Mouse (Mus musculus): ENCODE results near the gene Olfr482. TPM values are rescaled to one million over a fixed set of nuclear protein-coding genes. Genes with fewer than 3 reads are reported as not detected.

The Olfr482 gene
- polyA plus RNA-seq, 1 experiment from 2014 or later, result not detected

Other genes with a start within 250 kb of the Olfr482 start
- gene Olfr472, start 199.7 kb downstream of the Olfr482 start, polyA plus RNA-seq (2014; fragmentation: Nextera tagmentation; extraction: Ambion mirVana), result not detected in 2 replicates
- not detected in 2 replicates for gene Olfr473, start 167.1 kb downstream of the Olfr482 start, polyA plus RNA-seq (2014; fragmentation: Nextera tagmentation; extraction: Ambion mirVana)
- not detected in 2 replicates for gene Olfr474, start 142.9 kb downstream of the Olfr482 start, polyA plus RNA-seq (2014; fragmentation: Nextera tagmentation; extraction: Ambion mirVana)
- gene Olfr476, start 132.8 kb downstream of the Olfr482 start, polyA plus RNA-seq (2014; fragmentation: Nextera tagmentation; extraction: Ambion mirVana), result not detected in 2 replicates
- not detected in 2 replicates for gene Olfr477, start 110.9 kb downstream of the Olfr482 start, polyA plus RNA-seq (2014; fragmentation: Nextera tagmentation; extraction: Ambion mirVana)
- not detected in 2 replicates for gene Olfr478, start 63.6 kb downstream of the Olfr482 start, polyA plus RNA-seq (2014; fragmentation: Nextera tagmentation; extraction: Ambion mirVana)
- gene Olfr479, start 46.9 kb downstream of the Olfr482 start, polyA plus RNA-seq (2014; fragmentation: Nextera tagmentation; extraction: Ambion mirVana), result not detected in 2 replicates
- gene Olfr480, start 30.2 kb downstream of the Olfr482 start, polyA plus RNA-seq (2014; fragmentation: Nextera tagmentation; extraction: Ambion mirVana), result not detected in 2 replicates
- gene Olfr481, start 17.7 kb downstream of the Olfr482 start, polyA plus RNA-seq (2014; fragmentation: Nextera tagmentation; extraction: Ambion mirVana), result not detected in 2 replicates
- gene Olfr483, start 3.3 kb upstream of the Olfr482 start, polyA plus RNA-seq (2014; fragmentation: Nextera tagmentation; extraction: Ambion mirVana), result not detected in 2 replicates
- not detected in 2 replicates for gene Olfr484, start 29.9 kb upstream of the Olfr482 start, polyA plus RNA-seq (2014; fragmentation: Nextera tagmentation; extraction: Ambion mirVana)
- not detected in 2 replicates for gene Olfr485, start 62.3 kb upstream of the Olfr482 start, polyA plus RNA-seq (2014; fragmentation: Nextera tagmentation; extraction: Ambion mirVana)
- not detected in 2 replicates for gene Olfr486, start 75.2 kb upstream of the Olfr482 start, polyA plus RNA-seq (2014; fragmentation: Nextera tagmentation; extraction: Ambion mirVana)
- not detected in 2 replicates for gene Olfr487, start 117.0 kb upstream of the Olfr482 start, polyA plus RNA-seq (2014; fragmentation: Nextera tagmentation; extraction: Ambion mirVana)
- not detected in 2 replicates for gene Olfr488, start 160.8 kb upstream of the Olfr482 start, polyA plus RNA-seq (2014; fragmentation: Nextera tagmentation; extraction: Ambion mirVana)
- gene Olfr490, start 191.3 kb upstream of the Olfr482 start, polyA plus RNA-seq (2014; fragmentation: Nextera tagmentation; extraction: Ambion mirVana), result not detected in 2 replicates
- gene Olfr491, start 215.9 kb upstream of the Olfr482 start, polyA plus RNA-seq (2014; fragmentation: Nextera tagmentation; extraction: Ambion mirVana), result not detected in 2 replicates
- not detected in 2 replicates for gene Olfr492, start 226.1 kb upstream of the Olfr482 start, polyA plus RNA-seq (2014; fragmentation: Nextera tagmentation; extraction: Ambion mirVana)
- gene Olfr493, start 249.4 kb upstream of the Olfr482 start, polyA plus RNA-seq (2014; fragmentation: Nextera tagmentation; extraction: Ambion mirVana), result not detected in 2 replicates